Mouse (Mus musculus) lung, adult 2 months (tissue): ENCODE data around the gene Upk3bl. TPM values are rescaled to one million over a fixed set of nuclear protein-coding genes. Genes with fewer than 3 reads are reported as not detected.
"Not testable (repeated sequence)": the region's sequence is repeated elsewhere in the genome, so short reads cannot be mapped to it uniquely, and the experiment has no call there.

ENCODE experiments used
- DNase-seq: peaks from one replicate; pipeline ENCODE4 v3.0.0; 2022
- H3K4me1 ChIP-seq: fragments of 200-500 bp; 2 replicates; pipeline ENCODE4 v1.6.1; 2011; ENCODE audit warnings: low read length; ENCODE audit not compliant: control insufficient read depth, insufficient read depth
- H3K4me3 ChIP-seq: fragments of 200-500 bp; replicated peaks from 2 replicates; pipeline ENCODE3; 2011; ENCODE audit warnings: low read depth, mild to moderate bottlenecking, control low read depth, low read length; ENCODE audit errors: extremely low read depth
- CTCF ChIP-seq: fragments of 200-500 bp; IDR thresholded peaks from 2 replicates; pipeline ENCODE4 v1.5.1; 2011; ENCODE audit warnings: mild to moderate bottlenecking, low read length, control low read depth; ENCODE audit not compliant: insufficient read depth
- POLR2A ChIP-seq: fragments of 200-500 bp; IDR thresholded peaks from 2 replicates; pipeline ENCODE4 v1.6.1; 2011; ENCODE audit warnings: low read depth, mild to moderate bottlenecking, control low read depth, low read length, borderline replicate concordance; ENCODE audit errors: extremely low read depth
- WGBS: fragments of 180-500 bp; shearing (Covaris S2); methylation state at CpG from one replicate; pipeline ENCODE4 v1.1.7; 2018; 5-methylcytosine and 5-hydroxymethylcytosine counted together
- polyA plus RNA-seq: library from polyadenylated mRNA; depleted of rRNA; stranded (reverse); fragments of >200 nt; gene quantifications from 2 replicates; pipeline ENCODE4 v1.2.3, GENCODE M21; 2012

The Upk3bl gene
- polyA plus RNA-seq, 1 experiment, result 4.2 TPM

DNA sequence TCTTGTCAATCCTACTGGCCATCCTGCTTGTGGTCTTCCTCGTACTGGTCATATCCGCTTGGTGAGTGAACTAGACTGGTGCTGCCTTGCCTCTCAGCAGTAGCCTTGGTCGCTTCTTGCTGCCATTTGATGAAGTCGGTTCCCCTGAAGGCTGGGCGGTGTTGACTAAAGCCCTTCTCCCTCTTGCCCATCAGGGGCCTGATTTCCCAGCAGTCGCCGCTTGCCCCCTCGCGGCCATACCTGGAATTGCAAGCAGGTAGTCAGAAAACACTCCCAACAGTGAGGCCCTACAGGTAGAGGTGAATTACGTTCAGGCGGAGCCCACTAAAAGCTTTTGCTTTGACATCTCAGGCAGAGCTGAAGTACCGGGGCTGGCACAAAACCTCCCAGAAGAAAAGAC, 7.3 kb downstream of the Upk3bl start:
- 11% methylated on average over 12 of the region's 12 CpGs for WGBS
- peak; percentile 79 for DNase-seq
- TF ChIP-seq CTCF (peak; percentile 81), POLR2A (no peak)
- no peak overlapping the region for H3K4me3 ChIP-seq
- no peaks in the 10 kb centered on the region for H3K4me1 ChIP-seq

DNA sequence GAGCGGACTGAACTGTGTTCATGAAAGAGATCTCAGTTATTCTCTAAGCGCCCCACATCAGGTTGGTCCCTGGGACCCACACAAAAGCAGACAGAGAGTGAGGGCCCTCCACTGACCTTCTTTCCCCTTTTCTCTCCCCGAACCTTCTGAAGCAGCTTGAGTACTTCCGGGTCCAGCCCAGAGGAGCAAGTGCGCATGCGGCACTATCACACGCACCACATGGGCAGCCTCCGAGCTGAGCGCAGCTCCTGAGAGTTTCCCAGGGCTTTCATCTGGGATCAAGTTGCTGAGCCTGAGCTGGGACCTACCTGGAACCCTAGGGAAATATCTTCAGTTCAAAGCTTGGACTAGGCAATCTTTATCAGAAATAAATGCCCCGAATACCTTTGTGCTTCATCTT, 9.6 kb downstream of the Upk3bl start:
- WGBS, result 87% methylated on average over 10 of the region's 10 CpGs
- H3K4me1 ChIP-seq, result no peaks in the 10 kb centered on the region
- TF ChIP-seq POLR2A (no peak), CTCF (no peak)
- H3K4me3 ChIP-seq, result no peak overlapping the region
- no peak for DNase-seq

DNA sequence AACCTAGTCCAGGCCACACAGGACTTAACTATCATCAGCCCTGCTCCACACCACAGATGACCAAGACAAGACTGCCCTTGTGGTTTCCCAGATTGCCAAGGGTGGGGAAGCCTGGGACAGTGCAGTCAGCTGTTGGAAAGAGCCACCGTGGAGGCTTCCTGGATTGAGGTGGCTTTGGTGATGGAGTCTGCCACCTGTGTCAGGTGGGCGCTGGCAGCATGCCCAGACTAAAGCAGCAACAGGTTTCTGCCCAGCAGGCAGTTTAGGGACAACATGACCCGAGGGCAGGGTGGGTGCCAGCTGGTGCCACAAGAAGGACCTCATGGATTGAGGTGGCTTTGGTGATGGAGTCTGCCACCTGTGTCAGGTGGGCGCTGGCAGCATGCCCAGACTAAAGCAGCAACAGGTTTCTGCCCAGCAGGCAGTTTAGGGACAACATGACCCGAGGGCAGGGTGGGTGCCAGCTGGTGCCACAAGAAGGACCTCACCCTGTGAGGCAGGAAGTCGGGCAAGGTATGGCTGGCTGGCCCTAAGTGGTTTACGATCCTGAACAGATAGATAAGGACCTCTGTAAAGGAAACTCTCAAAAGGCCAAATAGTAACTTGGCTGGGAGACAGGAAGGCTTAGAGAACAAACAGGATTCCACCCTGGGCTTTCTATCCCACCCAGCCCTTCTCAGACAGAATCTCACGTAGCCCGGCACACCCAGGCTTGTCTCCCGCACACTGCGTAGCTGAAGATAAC, 12.3 kb downstream of the Upk3bl start:
- 33% methylated on average over 11 of the region's 11 CpGs for WGBS
- not testable (repeated sequence) for DNase-seq, H3K4me3 ChIP-seq

DNA sequence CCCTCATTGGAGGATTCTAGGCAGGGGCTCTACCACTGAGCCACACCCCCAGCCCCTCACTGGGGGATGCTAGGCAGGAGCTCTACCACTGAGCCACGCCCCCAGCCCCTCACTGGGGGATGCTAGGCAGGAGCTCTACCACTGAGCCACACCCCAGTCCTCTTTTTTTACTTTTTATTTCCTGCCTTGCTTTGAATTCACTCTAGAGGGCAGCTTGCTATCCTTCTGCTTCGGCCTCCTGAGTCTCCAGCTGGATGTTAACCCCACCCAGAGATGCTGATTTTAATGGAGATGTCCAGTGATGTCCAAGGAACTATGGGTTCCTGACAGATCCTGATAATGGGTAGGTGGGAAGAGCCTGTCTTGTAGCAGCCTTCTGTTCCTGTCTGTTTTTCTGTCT, 15.1 kb downstream of the Upk3bl start:
- Histone ChIP-seq H3K4me1 (no peaks in the 10 kb centered on the region), H3K4me3 (no peak overlapping the region)
- 62% methylated on average over 2 of the region's 2 CpGs for WGBS
- no peak for DNase-seq
- TF ChIP-seq CTCF, result no peak
- TF ChIP-seq POLR2A, result no peak

More for the DNA sequence above, 12.3 kb downstream of the Upk3bl start:
- not testable (repeated sequence) for H3K4me1 ChIP-seq

DNA sequence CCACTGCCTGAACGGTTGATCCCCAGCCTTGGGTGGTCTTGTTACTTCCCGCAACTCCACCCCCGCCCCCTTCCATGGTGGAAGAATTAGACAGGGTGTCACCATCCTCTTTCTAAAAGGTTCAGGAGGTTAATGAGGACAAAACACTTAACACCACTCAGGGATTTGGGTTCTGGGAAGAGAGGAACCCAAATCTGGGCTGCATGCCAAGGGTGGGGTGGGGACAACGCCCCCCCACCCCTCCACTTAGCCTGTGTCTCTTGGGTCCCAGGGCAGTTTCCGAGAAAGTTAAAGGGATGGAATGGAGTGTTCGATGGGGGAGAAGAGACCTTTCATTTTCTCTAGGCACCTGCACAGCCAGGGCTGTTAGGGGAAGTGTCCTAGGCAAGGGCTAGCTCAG, 18.8 kb downstream of the Upk3bl start:
- no peak for DNase-seq

DNA sequence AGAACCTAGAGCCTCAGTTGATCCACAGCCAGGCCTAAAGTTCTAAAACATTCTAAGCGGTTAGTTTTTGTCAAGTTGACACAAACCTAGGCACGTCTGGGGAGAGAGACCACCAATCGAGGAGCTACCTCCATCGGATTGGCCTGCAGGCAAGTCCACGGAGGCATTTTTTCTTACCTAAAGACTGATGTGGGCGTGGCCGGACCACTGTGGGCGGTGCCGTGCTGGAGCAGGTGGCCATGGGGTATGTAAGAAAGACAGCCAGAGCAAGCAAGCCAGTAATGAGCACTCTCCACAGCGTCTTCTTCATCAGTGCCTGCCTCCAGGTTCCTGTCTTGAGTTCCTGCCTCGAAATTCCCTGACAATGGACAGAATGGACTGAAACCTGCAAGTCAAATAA, 19.2 kb downstream of the Upk3bl start:
- DNase-seq, result no peak
- no peak for TF ChIP-seq POLR2A
- no peak for TF ChIP-seq CTCF
- 69% methylated on average over 11 of the region's 11 CpGs for WGBS

More for the DNA sequence above, 18.8 kb downstream of the Upk3bl start:
- H3K4me1 ChIP-seq, result no peaks in the 10 kb centered on the region
- no peak for TF ChIP-seq CTCF
- no peak for TF ChIP-seq POLR2A
- 38% methylated on average over 6 of the region's 6 CpGs for WGBS
- no peak overlapping the region for H3K4me3 ChIP-seq

DNA sequence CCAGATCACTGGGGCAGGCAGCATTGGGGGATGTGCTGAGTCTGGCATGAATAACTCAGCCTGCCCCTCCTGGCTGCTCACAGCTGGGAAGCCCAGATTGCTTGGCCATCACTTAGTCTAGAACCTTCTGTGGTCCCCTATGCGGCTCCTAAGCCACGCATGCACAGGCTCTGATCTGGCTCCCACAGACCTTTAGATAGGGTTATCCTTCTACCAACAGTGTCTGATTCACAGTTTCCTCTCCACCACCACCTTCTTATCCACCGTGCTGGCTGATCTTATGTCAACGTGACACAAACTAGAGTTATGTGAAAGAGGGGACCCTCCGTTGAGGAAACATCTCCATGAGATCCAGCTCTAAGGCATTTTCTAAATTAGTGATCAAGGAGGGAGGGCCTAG, 20.8 kb downstream of the Upk3bl start:
- Histone ChIP-seq H3K4me1 (no peaks in the 10 kb centered on the region), H3K4me3 (no peak overlapping the region)
- 84% methylated on average over 5 of the region's 5 CpGs for WGBS
- DNase-seq, result no peak
- no peak for TF ChIP-seq POLR2A
- no peak for TF ChIP-seq CTCF

More for the DNA sequence above, 19.2 kb downstream of the Upk3bl start:
- Histone ChIP-seq H3K4me3 (no peak overlapping the region), H3K4me1 (no peaks in the 10 kb centered on the region)

DNA sequence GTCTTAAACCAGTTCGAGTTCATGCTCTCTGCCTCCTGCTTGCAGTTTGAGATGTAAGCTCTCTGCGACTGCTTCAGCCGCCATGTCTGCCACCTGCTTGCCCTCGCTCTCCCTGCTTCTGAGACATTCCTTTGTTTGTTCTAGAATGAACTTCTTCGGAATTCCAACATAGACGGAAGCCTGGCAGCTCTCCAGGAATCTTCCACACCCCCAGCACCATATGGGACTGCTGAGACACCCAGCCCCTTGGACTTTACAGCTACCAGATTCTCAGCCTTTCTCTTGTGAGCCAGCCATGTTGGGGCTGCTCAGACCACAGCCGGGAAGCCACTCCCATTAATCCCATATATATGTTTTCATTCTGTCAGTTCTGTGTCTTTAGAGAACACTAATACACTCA, 22.0 kb downstream of the Upk3bl start:
- WGBS, result 27% methylated on average over 7 of the region's 7 CpGs
- Histone ChIP-seq H3K4me3 (no peak overlapping the region), H3K4me1 (no peaks in the 10 kb centered on the region)
- TF ChIP-seq POLR2A (no peak), CTCF (no peak)
- no peak for DNase-seq

DNA sequence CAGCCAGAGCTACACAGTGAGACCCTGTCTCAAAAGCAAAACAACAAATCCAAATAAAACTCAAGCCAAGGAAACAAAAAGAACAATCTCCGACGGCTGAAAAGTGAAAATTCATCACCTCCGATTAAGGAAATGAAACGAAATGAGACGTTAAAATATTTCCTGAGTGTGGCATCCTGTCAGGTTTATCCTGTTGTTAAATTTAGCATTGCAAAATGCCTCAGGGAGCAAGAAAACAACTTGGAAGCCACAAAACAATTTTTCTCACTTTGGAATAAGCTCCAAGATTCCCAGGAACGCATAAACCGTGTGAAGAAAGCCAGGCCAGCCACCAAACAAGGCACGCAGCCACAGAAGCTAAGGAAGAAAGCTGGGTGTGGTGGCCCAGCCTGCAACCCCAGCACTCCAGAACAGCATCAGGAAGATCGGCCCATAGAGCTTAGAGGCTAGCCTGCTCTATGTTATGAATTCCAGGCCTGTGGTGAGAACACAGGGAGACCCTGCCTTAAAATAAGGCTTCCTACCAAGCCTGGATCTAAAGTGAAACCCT, 22.8 kb downstream of the Upk3bl start:
- Histone ChIP-seq H3K4me1 (no peaks in the 10 kb centered on the region), H3K4me3 (no peak overlapping the region)
- TF ChIP-seq CTCF (no peak), POLR2A (no peak)
- DNase-seq, result no peak
- WGBS, result 37% methylated on average over 9 of the region's 9 CpGs

DNA sequence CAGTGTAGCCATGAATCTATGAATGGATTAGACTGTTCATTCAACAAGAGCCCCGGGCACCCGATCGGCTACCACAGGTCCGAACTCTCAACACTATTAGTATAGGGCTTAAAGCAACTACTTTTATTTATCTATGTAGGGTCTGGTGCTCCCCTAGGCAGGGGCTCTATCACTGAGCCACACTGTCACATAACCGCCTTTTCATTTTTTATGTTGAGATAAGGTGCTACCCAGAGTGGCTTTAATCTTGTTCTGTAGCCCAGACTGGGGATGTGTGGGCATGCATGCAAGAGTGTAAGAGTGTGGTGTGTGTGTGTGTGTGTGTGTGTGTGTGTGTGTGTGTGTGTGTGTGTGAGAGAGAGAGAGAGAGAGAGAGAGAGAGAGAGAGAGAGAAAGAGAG, 23.8 kb downstream of the Upk3bl start:
- 96% methylated on average over 5 of the region's 5 CpGs for WGBS
- no peak for DNase-seq
- no peak overlapping the region for H3K4me3 ChIP-seq

More for the DNA sequence above, 23.8 kb downstream of the Upk3bl start:
- TF ChIP-seq POLR2A, result no peak
- H3K4me1 ChIP-seq, result no peaks in the 10 kb centered on the region
